Mouse (Mus musculus) liver, postnatal 0 days (tissue): ENCODE results near the gene Dppa5a. TPM values are rescaled to one million over a fixed set of nuclear protein-coding genes. Genes with fewer than 3 reads are reported as not detected.
"Not testable (repeated sequence)": the region's sequence is repeated elsewhere in the genome, so short reads cannot be mapped to it uniquely, and the experiment has no call there.

Source experiments
- ATAC-seq: fragments of 200-750 bp; cut with Nextera tagmentation; 2 replicates; pipeline ENCODE4 v1.8.0; 2017; ENCODE audit warnings: mild to moderate bottlenecking, moderate library complexity
- DNase-seq: peaks from one replicate; pipeline ENCODE4 v3.0.0-alpha.2; 2016
- H3K27ac ChIP-seq: fragments of 300-500 bp; sonication (generic); 2 replicates; pipeline ENCODE4 v1.5.1; 2014; ENCODE audit warnings: antibody characterized with exemption, moderate library complexity, mild to moderate bottlenecking, low read depth
- H3K27me3 ChIP-seq: fragments of 300-500 bp; sonication (generic); 2 replicates; pipeline ENCODE4 v1.6.1; 2014; ENCODE audit warnings: low read length, control low read depth, mixed read lengths; ENCODE audit not compliant: insufficient read depth
- H3K36me3 ChIP-seq: fragments of 300-500 bp; sonication (generic); replicated peaks from 2 replicates; pipeline ENCODE4 v1.6.1; 2014; ENCODE audit warnings: mild to moderate bottlenecking, control low read depth, low read length, moderate library complexity, mixed read lengths; ENCODE audit not compliant: insufficient read depth
- H3K4me1 ChIP-seq: fragments of 300-500 bp; sonication (generic); 2 replicates; pipeline ENCODE4 v1.6.1; 2014; ENCODE audit warnings: antibody characterized with exemption, mild to moderate bottlenecking, control low read depth; ENCODE audit not compliant: insufficient read depth
- H3K4me2 ChIP-seq: fragments of 300-500 bp; sonication (generic); 2 replicates; pipeline ENCODE4 v1.6.1; 2014; ENCODE audit warnings: low read depth, mild to moderate bottlenecking, low read length, moderate library complexity, mixed read lengths
- H3K4me3 ChIP-seq: fragments of 300-500 bp; sonication (generic); 2 replicates; pipeline ENCODE4 v1.5.1; 2014; ENCODE audit warnings: low read depth, low read length
- H3K9ac ChIP-seq: fragments of 300-500 bp; sonication (generic); replicated peaks from 2 replicates; pipeline ENCODE4 v1.6.1; 2014; ENCODE audit warnings: mild to moderate bottlenecking, moderate library complexity
- H3K9me3 ChIP-seq: fragments of 300-500 bp; sonication (generic); 2 replicates; pipeline ENCODE4 v1.6.1; 2016; ENCODE audit warnings: mild to moderate bottlenecking, control low read depth, low read length, mixed read lengths
- CTCF ChIP-seq: sonication (generic); IDR thresholded peaks from 2 replicates; pipeline ENCODE4 v1.5.1; 2016; ENCODE audit warnings: antibody characterized with exemption, low read depth
- EP300 ChIP-seq: IDR thresholded peaks from 2 replicates; pipeline ENCODE4 v1.6.1; 2016; ENCODE audit warnings: antibody characterized with exemption, low read depth, mild to moderate bottlenecking
- WGBS: fragments of 180-500 bp; shearing (Covaris S2); extraction: QIAGEN DNeasy Blood & Tissue Kit; methylation state at CpG from one replicate; pipeline ENCODE4 v1.1.7; 2014; ENCODE audit not compliant: insufficient replicate concordance; 5-methylcytosine and 5-hydroxymethylcytosine counted together
- polyA plus RNA-seq: library from polyadenylated mRNA; unstranded; fragments of >200 nt; fragmentation: Nextera tagmentation; extraction: Ambion mirVana; gene quantifications from 2 replicates; pipeline ENCODE4 v1.2.1, GENCODE M21; 2015

Gene Dppa5a
- polyA plus RNA-seq, 1 experiment from 2014 or later: not detected

DNA sequence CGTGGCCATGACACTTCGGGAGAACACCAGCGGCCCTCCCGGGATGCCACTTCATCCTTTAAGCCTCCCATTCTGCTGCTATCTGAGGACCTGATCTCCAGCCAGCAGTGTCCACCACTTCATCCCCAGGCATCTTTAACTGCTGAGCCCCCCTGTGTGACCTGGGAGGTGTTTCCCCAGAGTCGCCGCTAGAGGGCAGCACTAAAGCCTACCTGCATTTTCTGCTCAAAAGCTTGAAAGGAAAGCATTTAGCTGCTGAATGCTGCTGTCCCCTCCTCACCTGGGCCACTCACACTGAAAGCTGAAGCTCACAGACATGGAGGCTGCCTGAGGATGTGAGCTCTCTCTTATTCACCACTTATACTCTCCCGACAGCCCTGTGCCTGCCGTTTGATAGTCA lies 27.7 kb downstream of the Dppa5a start:
- peak; percentile 58 for DNase-seq
- H3K27ac ChIP-seq, H3K27me3 ChIP-seq, ATAC-seq, H3K36me3 ChIP-seq, H3K9me3 ChIP-seq, H3K4me1 ChIP-seq, H3K4me3 ChIP-seq, H3K9ac ChIP-seq, H3K4me2 ChIP-seq: not testable (repeated sequence)
- 17% methylated on average over 8 of the region's 8 CpGs for WGBS
- TF ChIP-seq CTCF: peak; percentile 82

DNA sequence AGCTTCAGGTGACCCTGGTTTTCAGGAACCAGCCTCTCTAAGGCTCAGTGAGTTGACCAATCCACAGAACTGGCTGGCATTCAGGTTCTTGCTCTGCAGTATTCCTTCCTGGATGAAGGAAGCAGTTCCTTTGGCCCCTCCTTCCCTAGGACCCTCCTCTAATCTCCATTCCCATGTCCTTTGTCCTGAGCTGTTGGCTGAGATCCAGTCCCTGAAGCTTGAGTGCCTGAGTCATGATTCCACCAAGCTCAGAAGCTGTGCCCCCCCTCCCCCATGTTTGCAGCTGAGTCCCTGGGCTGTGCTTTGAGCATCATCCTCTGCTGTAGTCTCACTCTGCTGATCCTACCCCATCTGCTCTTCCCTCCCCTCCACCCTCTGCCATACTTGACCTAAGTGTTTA lies 30.9 kb downstream of the Dppa5a start:
- not testable (repeated sequence) for H3K27ac ChIP-seq, H3K36me3 ChIP-seq, H3K9me3 ChIP-seq, H3K4me3 ChIP-seq, H3K27me3 ChIP-seq, H3K4me1 ChIP-seq, H3K9ac ChIP-seq, H3K4me2 ChIP-seq, DNase-seq
- peak; percentile 47; the same call in 1 of the 2 replicates for ATAC-seq

DNA sequence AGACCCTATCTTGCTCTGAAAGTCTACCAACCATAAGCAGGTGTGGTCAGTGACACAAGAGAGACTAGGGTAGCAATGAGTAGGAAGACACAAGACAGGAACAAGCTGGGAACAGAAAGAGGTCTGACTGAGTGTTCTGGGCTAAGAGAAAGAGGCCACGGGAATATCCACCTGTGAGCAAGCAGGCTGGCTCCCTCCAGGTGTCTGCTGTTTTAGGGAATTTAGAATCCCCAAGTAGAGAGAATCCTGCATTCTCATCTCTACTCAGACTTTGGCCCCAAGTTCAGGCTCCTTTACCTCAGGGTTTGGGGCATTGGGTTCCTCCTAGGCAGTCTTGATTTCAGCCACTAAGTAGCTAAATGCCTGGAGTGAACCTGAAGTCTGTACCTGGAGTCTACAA lies 40.7 kb downstream of the Dppa5a start, which contains the start of gene Omt2b:
Gene Omt2b (plus strand): TSS at position 301 of the 400 bp plus-strand sequence.
- WGBS: 58% methylated on average over 1 of the region's 1 CpGs
- H3K4me3 ChIP-seq, ATAC-seq, H3K27me3 ChIP-seq, H3K27ac ChIP-seq, H3K9me3 ChIP-seq, H3K4me1 ChIP-seq, H3K36me3 ChIP-seq, H3K9ac ChIP-seq, H3K4me2 ChIP-seq, DNase-seq: not testable (repeated sequence)

DNA sequence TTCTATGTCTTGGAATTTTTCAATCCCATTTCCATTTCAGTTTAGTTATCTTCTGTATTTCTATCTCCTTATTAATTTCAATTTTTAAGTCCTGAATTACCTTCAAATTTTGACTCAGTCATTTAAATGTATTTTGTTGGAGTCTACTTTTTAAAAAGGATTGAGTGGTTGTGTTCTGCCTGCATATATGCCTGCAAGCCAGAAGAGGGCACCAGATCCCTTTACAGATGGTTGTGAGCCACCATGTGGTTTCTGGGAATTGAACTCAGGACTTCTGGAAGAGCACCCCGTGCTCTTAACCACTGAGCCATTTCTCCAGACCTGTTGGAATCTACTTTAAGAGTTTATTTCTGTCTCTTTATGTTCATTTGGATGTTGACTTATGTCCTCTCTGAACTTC lies 48.5 kb downstream of the Dppa5a start:
- Histone ChIP-seq H3K4me1 (no peaks in the 10 kb centered on the region), H3K27ac (no peak overlapping the region), H3K4me2 (no peak overlapping the region), H3K36me3 (no peaks in the 10 kb centered on the region), H3K9me3 (no peaks in the 10 kb centered on the region), H3K27me3 (no peaks in the 10 kb centered on the region), H3K4me3 (no peak overlapping the region), H3K9ac (no peak overlapping the region)
- DNase-seq (no peak), ATAC-seq (no peak)
- WGBS: 15% methylated on average over 1 of the region's 1 CpGs
- peak; percentile 64 for TF ChIP-seq CTCF
- TF ChIP-seq EP300: no peak

Other genes with a start within 250 kb of the Dppa5a start
- 19.9 and 25.5 TPM in 2 replicates for gene Gsta4, start 185.4 kb downstream of the Dppa5a start, polyA plus RNA-seq
- gene Gsta1, start 137.5 kb downstream of the Dppa5a start, polyA plus RNA-seq: 0.39 TPM in 1 of 2 replicates, not detected in the other
- 0.13 TPM in 1 of 2 replicates, not detected in the other for gene Gm3776, start 111.0 kb downstream of the Dppa5a start, polyA plus RNA-seq
- gene Gm10639, start 78.3 kb downstream of the Dppa5a start, polyA plus RNA-seq: not detected in 2 replicates
- not detected in 2 replicates for gene Omt2a, start 53.4 kb downstream of the Dppa5a start, polyA plus RNA-seq
- not detected in 2 replicates for gene Omt2b, start 40.6 kb downstream of the Dppa5a start, polyA plus RNA-seq
- gene Gsta2, start 12.4 kb downstream of the Dppa5a start, polyA plus RNA-seq: 1.3 and 2.3 TPM in 2 replicates
- not detected in 2 replicates for gene Ooep, start 10.5 kb upstream of the Dppa5a start, polyA plus RNA-seq
- 0.05 TPM in 1 of 2 replicates, not detected in the other for gene Ddx43, start 27.6 kb upstream of the Dppa5a start, polyA plus RNA-seq
- 0.85 and 0.92 TPM in 2 replicates for gene Cgas, start 75.1 kb upstream of the Dppa5a start, polyA plus RNA-seq
- 10.9 and 11.5 TPM in 2 replicates for gene Mto1, start 80.0 kb upstream of the Dppa5a start, polyA plus RNA-seq
- 0.70 and 0.75 TPM in 2 replicates for gene Gm17324, start 80.6 kb upstream of the Dppa5a start, polyA plus RNA-seq
- gene Eef1a1, start 121.0 kb upstream of the Dppa5a start, polyA plus RNA-seq: 1,946 and 1,972 TPM in 2 replicates
- 5.2 and 6.2 TPM in 2 replicates for gene Slc17a5, start 219.9 kb upstream of the Dppa5a start, polyA plus RNA-seq
- gene Cd109, start 247.4 kb upstream of the Dppa5a start, polyA plus RNA-seq: 0.04 TPM in 2 replicates